Mouse (Mus musculus): Measurements from ENCODE around the gene Kcnma1. TPM values are rescaled to one million over a fixed set of nuclear protein-coding genes. Genes with fewer than 3 reads are reported as not detected.

Gene Kcnma1
- polyA plus RNA-seq, 1 experiment from 2014 or later, result 6.5 TPM

GRCm38 (mm10) chr14:23633011-23633595, 381.2 kb downstream of the Kcnma1 start:
- no peak for ATAC-seq (ENCODE audit: insufficient number of reproducible peaks, low FRiP score, low TSS enrichment, low read depth)
- Histone ChIP-seq H3K4me1 (no peaks in the 10 kb centered on the region), H3K27me3 (no peaks in the 10 kb centered on the region), H3K4me3 (replicated peaks) (no peak overlapping the region), H3K9me3 (replicated peaks) (no peaks in the 10 kb centered on the region), H3K9ac (no peak overlapping the region), H3K27ac (replicated peaks) (no peak overlapping the region), H3K36me3 (no peaks in the 10 kb centered on the region), H3K4me2 (replicated peaks) (no peak overlapping the region)
- 89% methylated on average over 5 of the region's 5 CpGs for WGBS

- H3K4me3 ChIP-seq (replicated peaks), result no peak overlapping the region
- H3K9me3 ChIP-seq (replicated peaks), result no peaks in the 10 kb centered on the region
- no peaks in the 10 kb centered on the region for H3K36me3 ChIP-seq
- H3K9ac ChIP-seq, result no peak overlapping the region
- no peaks in the 10 kb centered on the region for H3K27me3 ChIP-seq
- H3K4me1 ChIP-seq, result peaks cover 11% of the 10 kb centered on the region; the same call in 1 of the 2 replicates
- no peak overlapping the region for H3K4me2 ChIP-seq (replicated peaks)
- peak overlapping the region; percentile 39; the same call in 1 of the 2 replicates for H3K27ac ChIP-seq (replicated peaks)
- no peak for ATAC-seq (ENCODE audit: insufficient number of reproducible peaks, low FRiP score, low TSS enrichment, low read depth)
- WGBS, result 40% methylated on average over 6 of the region's 6 CpGs
These were observed 387.4 kb downstream of the Kcnma1 start for GRCm38 (mm10) chr14:23626925-23627324.

- no peaks in the 10 kb centered on the region for H3K36me3 ChIP-seq
- no peak overlapping the region for H3K4me2 ChIP-seq (replicated peaks)
- WGBS, result 33% methylated on average over 2 of the region's 2 CpGs
- peaks cover 11% of the 10 kb centered on the region; the same call in 1 of the 2 replicates for H3K4me1 ChIP-seq
- H3K27ac ChIP-seq (replicated peaks), result no peak overlapping the region
- no peak for ATAC-seq (ENCODE audit: insufficient number of reproducible peaks, low FRiP score, low TSS enrichment, low read depth)
- no peak overlapping the region for H3K4me3 ChIP-seq (replicated peaks)
- H3K9me3 ChIP-seq (replicated peaks), result no peaks in the 10 kb centered on the region
- H3K9ac ChIP-seq, result no peak overlapping the region
- no peaks in the 10 kb centered on the region for H3K27me3 ChIP-seq
These were observed 388.2 kb downstream of the Kcnma1 start for GRCm38 (mm10) chr14:23626114-23626513.

- no peak for ATAC-seq (ENCODE audit: insufficient number of reproducible peaks, low FRiP score, low TSS enrichment, low read depth)
- H3K36me3 ChIP-seq, result no peaks in the 10 kb centered on the region
- 88% methylated on average over 6 of the region's 6 CpGs for WGBS
- H3K9ac ChIP-seq, result no peak overlapping the region
- H3K4me3 ChIP-seq (replicated peaks), result no peak overlapping the region
- H3K9me3 ChIP-seq (replicated peaks), result no peaks in the 10 kb centered on the region
- H3K4me2 ChIP-seq (replicated peaks), result no peak overlapping the region
- peaks cover 11% of the 10 kb centered on the region; the same call in 1 of the 2 replicates for H3K4me1 ChIP-seq
- H3K27me3 ChIP-seq, result no peaks in the 10 kb centered on the region
- H3K27ac ChIP-seq (replicated peaks), result no peak overlapping the region
These were observed 388.9 kb downstream of the Kcnma1 start for GRCm38 (mm10) chr14:23625436-23625835.

GRCm38 (mm10) chr14:23624455-23624854, 389.8 kb downstream of the Kcnma1 start:
- no peaks in the 10 kb centered on the region for H3K27me3 ChIP-seq
- H3K4me3 ChIP-seq (replicated peaks), result no peak overlapping the region
- peaks cover 11% of the 10 kb centered on the region; the same call in 1 of the 2 replicates for H3K4me1 ChIP-seq
- H3K36me3 ChIP-seq, result no peaks in the 10 kb centered on the region
- no peak for ATAC-seq (ENCODE audit: insufficient number of reproducible peaks, low FRiP score, low TSS enrichment, low read depth)
- no peak overlapping the region for H3K4me2 ChIP-seq (replicated peaks)
- no peaks in the 10 kb centered on the region for H3K9me3 ChIP-seq (replicated peaks)
- H3K9ac ChIP-seq, result no peak overlapping the region
- WGBS, result 76% methylated on average over 1 of the region's 1 CpGs
- no peak overlapping the region for H3K27ac ChIP-seq (replicated peaks)

- Histone ChIP-seq H3K27me3 (no peaks in the 10 kb centered on the region), H3K4me2 (replicated peaks) (no peak overlapping the region), H3K27ac (replicated peaks) (no peak overlapping the region), H3K4me1 (no peaks in the 10 kb centered on the region), H3K36me3 (no peaks in the 10 kb centered on the region), H3K4me3 (replicated peaks) (no peak overlapping the region), H3K9me3 (replicated peaks) (no peaks in the 10 kb centered on the region), H3K9ac (no peak overlapping the region)
- WGBS, result 87% methylated on average over 2 of the region's 2 CpGs
- ATAC-seq (ENCODE audit: insufficient number of reproducible peaks, low FRiP score, low TSS enrichment, low read depth), result no peak
These were observed 393.6 kb downstream of the Kcnma1 start for GRCm38 (mm10) chr14:23620685-23621084.

GRCm38 (mm10) chr14:23618973-23619372, 395.3 kb downstream of the Kcnma1 start:
- ATAC-seq (ENCODE audit: insufficient number of reproducible peaks, low FRiP score, low TSS enrichment, low read depth), result no peak
- WGBS, result 84% methylated on average over 2 of the region's 2 CpGs
- Histone ChIP-seq H3K27ac (replicated peaks) (no peak overlapping the region), H3K9me3 (replicated peaks) (no peaks in the 10 kb centered on the region), H3K36me3 (no peaks in the 10 kb centered on the region), H3K9ac (no peak overlapping the region), H3K27me3 (no peaks in the 10 kb centered on the region), H3K4me2 (replicated peaks) (no peak overlapping the region), H3K4me3 (replicated peaks) (no peak overlapping the region), H3K4me1 (no peaks in the 10 kb centered on the region)

- Histone ChIP-seq H3K27ac (replicated peaks) (no peak overlapping the region), H3K4me3 (replicated peaks) (no peak overlapping the region), H3K36me3 (no peaks in the 10 kb centered on the region), H3K9me3 (replicated peaks) (no peaks in the 10 kb centered on the region), H3K4me2 (replicated peaks) (no peak overlapping the region), H3K27me3 (no peaks in the 10 kb centered on the region), H3K4me1 (no peaks in the 10 kb centered on the region), H3K9ac (no peak overlapping the region)
- 49% methylated on average over 1 of the region's 1 CpGs for WGBS
- ATAC-seq (ENCODE audit: insufficient number of reproducible peaks, low FRiP score, low TSS enrichment, low read depth), result no peak
These were observed 396.2 kb downstream of the Kcnma1 start for GRCm38 (mm10) chr14:23618081-23618480.

- Histone ChIP-seq H3K4me2 (replicated peaks) (no peak overlapping the region), H3K27me3 (no peaks in the 10 kb centered on the region), H3K4me1 (no peaks in the 10 kb centered on the region), H3K9me3 (replicated peaks) (no peaks in the 10 kb centered on the region), H3K27ac (replicated peaks) (no peak overlapping the region), H3K36me3 (no peaks in the 10 kb centered on the region), H3K4me3 (replicated peaks) (no peak overlapping the region), H3K9ac (no peak overlapping the region)
- ATAC-seq (ENCODE audit: insufficient number of reproducible peaks, low FRiP score, low TSS enrichment, low read depth), result no peak
- WGBS, result 75% methylated on average over 3 of the region's 3 CpGs
These were observed 404.2 kb downstream of the Kcnma1 start for GRCm38 (mm10) chr14:23610054-23610453.

- no peaks in the 10 kb centered on the region for H3K9me3 ChIP-seq (replicated peaks)
- WGBS, result 72% methylated on average over 7 of the region's 7 CpGs
- H3K4me3 ChIP-seq (replicated peaks), result no peak overlapping the region
- H3K4me1 ChIP-seq, result no peaks in the 10 kb centered on the region
- H3K27ac ChIP-seq (replicated peaks), result no peak overlapping the region
- H3K27me3 ChIP-seq, result no peaks in the 10 kb centered on the region; the same call in 1 of the 2 replicates
- H3K36me3 ChIP-seq, result no peaks in the 10 kb centered on the region
- H3K9ac ChIP-seq, result no peak overlapping the region
- H3K4me2 ChIP-seq (replicated peaks), result no peak overlapping the region
- ATAC-seq (ENCODE audit: insufficient number of reproducible peaks, low FRiP score, low TSS enrichment, low read depth), result no peak
These were observed 408.6 kb downstream of the Kcnma1 start for GRCm38 (mm10) chr14:23605740-23606139.

- H3K9me3 ChIP-seq (replicated peaks), result no peaks in the 10 kb centered on the region
- no peaks in the 10 kb centered on the region for H3K4me1 ChIP-seq
- ATAC-seq (ENCODE audit: insufficient number of reproducible peaks, low FRiP score, low TSS enrichment, low read depth), result no peak
- no peak overlapping the region for H3K9ac ChIP-seq
- H3K27me3 ChIP-seq, result no peaks in the 10 kb centered on the region; the same call in 1 of the 2 replicates
- WGBS, result 34% methylated on average over 4 of the region's 4 CpGs
- no peaks in the 10 kb centered on the region for H3K36me3 ChIP-seq
- no peak overlapping the region for H3K27ac ChIP-seq (replicated peaks)
- no peak overlapping the region for H3K4me3 ChIP-seq (replicated peaks)
- no peak overlapping the region for H3K4me2 ChIP-seq (replicated peaks)
These were observed 411.4 kb downstream of the Kcnma1 start for GRCm38 (mm10) chr14:23602937-23603336.

- H3K4me2 ChIP-seq (replicated peaks), result no peak overlapping the region
- no peaks in the 10 kb centered on the region for H3K36me3 ChIP-seq
- H3K4me1 ChIP-seq, result no peaks in the 10 kb centered on the region
- H3K27ac ChIP-seq (replicated peaks), result no peak overlapping the region
- ATAC-seq (ENCODE audit: insufficient number of reproducible peaks, low FRiP score, low TSS enrichment, low read depth), result no peak
- no peak overlapping the region for H3K9ac ChIP-seq
- H3K9me3 ChIP-seq (replicated peaks), result no peaks in the 10 kb centered on the region
- 49% methylated on average over 2 of the region's 2 CpGs for WGBS
- no peak overlapping the region for H3K4me3 ChIP-seq (replicated peaks)
- H3K27me3 ChIP-seq, result no peaks in the 10 kb centered on the region; the same call in 1 of the 2 replicates
These were observed 412.2 kb downstream of the Kcnma1 start for GRCm38 (mm10) chr14:23602054-23602453.
